Mouse (Mus musculus) mouse embryonic stem cell (cell line): Measurements from ENCODE around the gene Hs6st3.

Source experiments
- in situ Hi-C, 2 experiments: fragments of 300-500 bp; cut with MboI; formaldehyde crosslinking; loops; 1 replicate in 1 of 2; 3 replicates in 1 of 2; pipeline ENCODE4 v1.14.3; 2019 to 2020; ENCODE audit warnings: low sequenced_read_pairs in 2 of 2, low pct_unique_long_range_greater_than_20kb in 1 of 2, mixed read lengths in 1 of 2; ENCODE audit not compliant: unreplicated experiment in 1 of 2

Gene Hs6st3

GRCm38 (mm10) chr14:119918281-119919034 is 780.3 kb downstream of the Hs6st3 start:
- in situ Hi-C loops: no loop called here

DNA sequence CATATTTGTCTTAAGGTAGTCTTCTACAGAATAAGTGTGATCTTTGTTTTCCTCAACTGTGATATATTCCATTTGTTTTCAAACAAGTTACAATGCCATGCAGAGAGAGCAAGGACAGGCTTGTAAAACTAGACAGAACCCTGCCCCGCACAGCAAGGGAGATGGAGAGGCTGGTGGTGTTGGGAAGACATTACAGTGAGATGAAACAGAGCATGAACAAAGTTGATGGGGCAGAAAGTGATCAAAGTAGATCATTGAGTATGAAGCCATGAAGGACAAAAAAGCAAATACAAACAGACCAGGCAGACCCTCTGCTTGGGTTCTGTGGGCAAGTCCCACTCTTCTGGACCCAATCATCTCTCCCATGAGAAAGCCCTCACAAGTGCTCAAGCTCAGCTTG is 781.0 kb downstream of the Hs6st3 start:
- in situ Hi-C loops: no loop called here
